Mouse (Mus musculus) heart, embryonic 15.5 days (tissue): ENCODE data around the gene Pitpnc1. TPM values are rescaled to one million over a fixed set of nuclear protein-coding genes. Genes with fewer than 3 reads are reported as not detected.
A peak's percentile ranks its signal among the peaks of the same experiment; 100 is the strongest.

Source experiments
- ATAC-seq: fragments of 200-750 bp; cut with Nextera tagmentation; replicated peaks from 2 replicates; pipeline ENCODE4 v1.8.0; 2017; ENCODE audit warnings: low read depth, moderate TSS enrichment; ENCODE audit not compliant: insufficient number of reproducible peaks, insufficient read depth, low FRiP score
- H3K27ac ChIP-seq: fragments of 300-500 bp; sonication (generic); 2 replicates; pipeline ENCODE4 v1.5.1; 2015; ENCODE audit warnings: mild to moderate bottlenecking, inconsistent platforms
- H3K27me3 ChIP-seq: fragments of 300-500 bp; sonication (generic); 2 replicates; pipeline ENCODE4 v1.6.1; 2015; ENCODE audit warnings: inconsistent platforms
- H3K36me3 ChIP-seq: fragments of 300-500 bp; sonication (generic); 2 replicates; pipeline ENCODE4 v1.6.1; 2015; ENCODE audit warnings: mild to moderate bottlenecking, inconsistent platforms
- H3K4me1 ChIP-seq: fragments of 300-500 bp; sonication (generic); replicated peaks from 2 replicates; pipeline ENCODE4 v1.6.1; 2015; ENCODE audit warnings: inconsistent platforms
- H3K4me2 ChIP-seq: fragments of 300-500 bp; sonication (generic); 2 replicates; pipeline ENCODE4 v1.6.1; 2015; ENCODE audit warnings: inconsistent platforms, mild to moderate bottlenecking, moderate library complexity
- H3K4me3 ChIP-seq: fragments of 300-500 bp; sonication (generic); 2 replicates; pipeline ENCODE4 v1.5.1; 2015; ENCODE audit warnings: mild to moderate bottlenecking, inconsistent platforms
- H3K9ac ChIP-seq: fragments of 300-500 bp; sonication (generic); 2 replicates; pipeline ENCODE4 v1.6.1; 2015; ENCODE audit warnings: mild to moderate bottlenecking, inconsistent platforms
- H3K9me3 ChIP-seq: fragments of 300-500 bp; sonication (generic); replicated peaks from 2 replicates; pipeline ENCODE4 v1.6.1; 2016; ENCODE audit warnings: inconsistent platforms
- WGBS: fragments of 180-500 bp; shearing (Covaris S2); methylation state at CpG from one replicate; pipeline ENCODE4 v1.1.7; 2015; ENCODE audit warnings: mixed read lengths; 5-methylcytosine and 5-hydroxymethylcytosine counted together
- polyA plus RNA-seq: library from polyadenylated mRNA; unstranded; fragments of >200 nt; fragmentation: Nextera tagmentation; extraction: Ambion mirVana; gene quantifications from 2 replicates; pipeline ENCODE4 v1.2.1, GENCODE M21; 2015

Gene Pitpnc1
- polyA plus RNA-seq, 1 experiment from 2014 or later, result 18.0 TPM

GRCm38 (mm10) chr11:107397326-107397998 is 73.0 kb downstream of the Pitpnc1 start:
- no peak; the same call in 1 of the 2 replicates for ATAC-seq

GRCm38 (mm10) chr11:107394245-107394644 is 76.3 kb downstream of the Pitpnc1 start:
- H3K4me3 ChIP-seq, result no peak overlapping the region
- H3K27me3 ChIP-seq, result no peaks in the 10 kb centered on the region
- 78% methylated on average over 3 of the region's 3 CpGs for WGBS
- H3K9ac ChIP-seq, result no peak overlapping the region
- H3K36me3 ChIP-seq, result no peaks in the 10 kb centered on the region
- no peak overlapping the region for H3K4me2 ChIP-seq
- no peaks in the 10 kb centered on the region for H3K9me3 ChIP-seq
- no peak overlapping the region for H3K27ac ChIP-seq
- ATAC-seq, result no peak
- peaks cover 14% of the 10 kb centered on the region for H3K4me1 ChIP-seq

More at GRCm38 (mm10) chr11:107397326-107397998, 73.0 kb downstream of the Pitpnc1 start:
- Histone ChIP-seq H3K36me3 (no peaks in the 10 kb centered on the region), H3K9me3 (no peaks in the 10 kb centered on the region; the same call in 1 of the 2 replicates), H3K4me2 (no peak overlapping the region), H3K9ac (no peak overlapping the region), H3K27ac (peak overlapping the region; percentile 48), H3K4me3 (no peak overlapping the region), H3K27me3 (no peaks in the 10 kb centered on the region), H3K4me1 (peaks cover 14% of the 10 kb centered on the region)
- WGBS, result 53% methylated on average over 10 of the region's 10 CpGs

GRCm38 (mm10) chr11:107393828-107394165 is 76.7 kb downstream of the Pitpnc1 start:
- H3K36me3 ChIP-seq, result no peaks in the 10 kb centered on the region
- H3K9me3 ChIP-seq, result no peaks in the 10 kb centered on the region
- H3K4me3 ChIP-seq, result no peak overlapping the region
- no peak overlapping the region for H3K27ac ChIP-seq
- H3K27me3 ChIP-seq, result no peaks in the 10 kb centered on the region
- no peak for ATAC-seq
- no peak overlapping the region for H3K9ac ChIP-seq
- H3K4me2 ChIP-seq, result no peak overlapping the region
- H3K4me1 ChIP-seq, result peaks cover 14% of the 10 kb centered on the region
- 69% methylated on average over 12 of the region's 12 CpGs for WGBS

GRCm38 (mm10) chr11:107393154-107393827 is 77.2 kb downstream of the Pitpnc1 start:
- Histone ChIP-seq H3K4me3 (no peak overlapping the region), H3K4me1 (peaks cover 12% of the 10 kb centered on the region), H3K27me3 (no peaks in the 10 kb centered on the region), H3K9me3 (no peaks in the 10 kb centered on the region), H3K9ac (no peak overlapping the region), H3K4me2 (no peak overlapping the region), H3K27ac (no peak overlapping the region), H3K36me3 (no peaks in the 10 kb centered on the region)
- 87% methylated on average over 7 of the region's 7 CpGs for WGBS
- ATAC-seq, result no peak

- WGBS, result 88% methylated on average over 2 of the region's 2 CpGs
- no peaks in the 10 kb centered on the region for H3K27me3 ChIP-seq
- H3K36me3 ChIP-seq, result no peaks in the 10 kb centered on the region
- no peak for ATAC-seq
- 0 out of 2 replicates have a peak, but pooled peaks cover 3% of the 10 kb centered on the region for H3K4me1 ChIP-seq
- H3K9ac ChIP-seq, result no peak overlapping the region
- no peaks in the 10 kb centered on the region for H3K9me3 ChIP-seq
- no peak overlapping the region for H3K27ac ChIP-seq
- H3K4me2 ChIP-seq, result no peak overlapping the region
- H3K4me3 ChIP-seq, result no peak overlapping the region
Observed at GRCm38 (mm10) chr11:107390540-107390939, 80.0 kb downstream of the Pitpnc1 start.

GRCm38 (mm10) chr11:107390001-107390400 is 80.5 kb downstream of the Pitpnc1 start:
- 70% methylated on average over 10 of the region's 10 CpGs for WGBS

GRCm38 (mm10) chr11:107386481-107386880 is 84.0 kb downstream of the Pitpnc1 start:
- peaks cover 11% of the 10 kb centered on the region; the same call in 1 of the 2 replicates for H3K4me1 ChIP-seq
- H3K9ac ChIP-seq, result no peak overlapping the region
- no peaks in the 10 kb centered on the region for H3K27me3 ChIP-seq
- no peaks in the 10 kb centered on the region for H3K36me3 ChIP-seq
- H3K27ac ChIP-seq, result no peak overlapping the region
- no peak overlapping the region for H3K4me2 ChIP-seq
- no peak for ATAC-seq
- 81% methylated on average over 10 of the region's 10 CpGs for WGBS
- no peaks in the 10 kb centered on the region for H3K9me3 ChIP-seq
- no peak overlapping the region for H3K4me3 ChIP-seq

More at GRCm38 (mm10) chr11:107390001-107390400, 80.5 kb downstream of the Pitpnc1 start:
- no peak overlapping the region for H3K4me2 ChIP-seq
- ATAC-seq, result no peak
- no peaks in the 10 kb centered on the region for H3K27me3 ChIP-seq
- no peaks in the 10 kb centered on the region for H3K36me3 ChIP-seq
- H3K4me3 ChIP-seq, result no peak overlapping the region
- no peaks in the 10 kb centered on the region for H3K9me3 ChIP-seq
- no peak overlapping the region for H3K9ac ChIP-seq
- H3K4me1 ChIP-seq, result 0 out of 2 replicates have a peak, but pooled peaks cover 5% of the 10 kb centered on the region
- no peak overlapping the region for H3K27ac ChIP-seq

- Histone ChIP-seq H3K36me3 (no peaks in the 10 kb centered on the region), H3K4me3 (no peak overlapping the region), H3K4me1 (peaks cover 11% of the 10 kb centered on the region; the same call in 1 of the 2 replicates), H3K27ac (no peak overlapping the region), H3K4me2 (no peak overlapping the region), H3K9me3 (no peaks in the 10 kb centered on the region), H3K27me3 (no peaks in the 10 kb centered on the region), H3K9ac (no peak overlapping the region)
- WGBS, result 71% methylated on average over 4 of the region's 4 CpGs
- ATAC-seq, result no peak
Observed at GRCm38 (mm10) chr11:107385306-107385705, 85.2 kb downstream of the Pitpnc1 start.

- Histone ChIP-seq H3K9me3 (no peaks in the 10 kb centered on the region), H3K4me1 (peaks cover 18% of the 10 kb centered on the region; the same call in 1 of the 2 replicates), H3K9ac (no peak overlapping the region), H3K27ac (no peak overlapping the region), H3K36me3 (no peaks in the 10 kb centered on the region), H3K4me2 (no peak overlapping the region), H3K27me3 (no peaks in the 10 kb centered on the region), H3K4me3 (no peak overlapping the region)
- 65% methylated on average over 6 of the region's 6 CpGs for WGBS
- ATAC-seq, result no peak
Observed at GRCm38 (mm10) chr11:107383985-107384384, 86.5 kb downstream of the Pitpnc1 start.

- 66% methylated on average over 9 of the region's 9 CpGs for WGBS
- Histone ChIP-seq H3K4me1 (peaks cover 23% of the 10 kb centered on the region), H3K27ac (peak overlapping the region; percentile 27; the same call in 1 of the 2 replicates), H3K27me3 (no peaks in the 10 kb centered on the region), H3K9ac (no peak overlapping the region), H3K9me3 (no peaks in the 10 kb centered on the region), H3K36me3 (no peaks in the 10 kb centered on the region), H3K4me2 (no peak overlapping the region), H3K4me3 (no peak overlapping the region)
- no peak for ATAC-seq
Observed at GRCm38 (mm10) chr11:107379965-107380364, 90.5 kb downstream of the Pitpnc1 start.

- Histone ChIP-seq H3K4me1 (peaks cover 19% of the 10 kb centered on the region), H3K27ac (0 out of 2 replicates have a peak overlapping the region, but pooled peaks have one; percentile 4), H3K36me3 (no peaks in the 10 kb centered on the region), H3K27me3 (no peaks in the 10 kb centered on the region), H3K4me2 (no peak overlapping the region), H3K4me3 (no peak overlapping the region), H3K9me3 (no peaks in the 10 kb centered on the region), H3K9ac (no peak overlapping the region)
- WGBS, result 76% methylated on average over 22 of the region's 22 CpGs
- ATAC-seq, result peak; percentile 57
Observed at GRCm38 (mm10) chr11:107379089-107379845, 91.2 kb downstream of the Pitpnc1 start.
